Mouse (Mus musculus) forebrain, embryonic 16.5 days (tissue): ENCODE measurements at regions not wholly inside any gene's neighbourhood (a gene's known extent, or its start where the extent isn't known, plus 50 kb on each side); places are given as distances from the start of the nearest gene placed in this dataset.

Experiments
- ATAC-seq: fragments of 200-750 bp; cut with Nextera tagmentation; 2 replicates; pipeline ENCODE4 v1.8.0; 2017; ENCODE audit warnings: mild to moderate bottlenecking, moderate library complexity
- H3K27ac ChIP-seq: fragments of 300-500 bp; sonication (generic); 2 replicates; pipeline ENCODE4 v1.5.1; 2014; ENCODE audit warnings: low read length, control low read depth
- H3K27me3 ChIP-seq: fragments of 300-500 bp; sonication (generic); replicated peaks from 2 replicates; pipeline ENCODE4 v1.6.1; 2014; ENCODE audit warnings: low read length; ENCODE audit not compliant: control insufficient read depth, insufficient read depth
- H3K36me3 ChIP-seq: fragments of 300-500 bp; sonication (generic); 2 replicates; pipeline ENCODE4 v1.6.1; 2014; ENCODE audit not compliant: control insufficient read depth, insufficient read depth
- H3K4me1 ChIP-seq: fragments of 300-500 bp; sonication (generic); replicated peaks from 2 replicates; pipeline ENCODE4 v1.6.1; 2014; ENCODE audit warnings: low read length; ENCODE audit not compliant: control insufficient read depth, insufficient read depth
- H3K4me2 ChIP-seq: fragments of 300-500 bp; sonication (generic); 2 replicates; pipeline ENCODE4 v1.6.1; 2014; ENCODE audit warnings: mild to moderate bottlenecking, low read length, control low read depth
- H3K4me3 ChIP-seq: fragments of 300-500 bp; sonication (generic); replicated peaks from 2 replicates; pipeline ENCODE4 v1.5.1; 2014; ENCODE audit warnings: mild to moderate bottlenecking, low read length, control low read depth
- H3K9ac ChIP-seq: fragments of 300-500 bp; sonication (generic); replicated peaks from 2 replicates; pipeline ENCODE4 v1.6.1; 2014; ENCODE audit warnings: low read depth, low read length, control low read depth
- H3K9me3 ChIP-seq: fragments of 300-500 bp; sonication (generic); 2 replicates; pipeline ENCODE4 v1.6.1; 2016; ENCODE audit warnings: low read length; ENCODE audit not compliant: control insufficient read depth
- WGBS: fragments of 180-500 bp; shearing (Covaris S2); extraction: QIAGEN DNeasy Blood & Tissue Kit; methylation state at CpG from one replicate; pipeline ENCODE4 v1.1.7; 2014; 5-methylcytosine and 5-hydroxymethylcytosine counted together

DNA sequence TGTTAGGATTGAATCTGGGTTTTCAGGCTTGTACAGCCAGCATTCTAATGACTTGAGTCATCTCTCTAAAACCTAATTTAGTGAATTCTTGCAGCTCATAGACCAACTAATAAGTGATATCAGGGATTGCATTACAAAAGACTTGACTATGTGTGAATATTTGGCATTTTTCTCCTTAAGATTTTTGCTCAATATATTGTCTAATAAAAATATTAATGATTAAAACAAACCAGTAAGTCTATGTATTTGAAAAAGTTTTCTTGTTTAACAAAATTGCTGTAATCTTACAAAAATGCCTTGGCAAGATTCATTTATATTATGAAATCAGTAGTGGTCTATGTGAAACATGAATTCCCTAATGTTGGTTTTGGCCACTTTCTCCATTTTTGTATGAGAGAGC lies 183.7 kb upstream of the Tcf21 start:
- H3K9me3 ChIP-seq = no peaks in the 10 kb centered on the region
- no peak overlapping the region for H3K9ac ChIP-seq
- H3K4me3 ChIP-seq = no peak overlapping the region
- no peak for ATAC-seq
- no peaks in the 10 kb centered on the region; the same call in 1 of the 2 replicates for H3K4me1 ChIP-seq
- no peak overlapping the region for H3K27ac ChIP-seq
- H3K27me3 ChIP-seq = no peaks in the 10 kb centered on the region
- H3K4me2 ChIP-seq = no peak overlapping the region
- H3K36me3 ChIP-seq = no peaks in the 10 kb centered on the region

DNA sequence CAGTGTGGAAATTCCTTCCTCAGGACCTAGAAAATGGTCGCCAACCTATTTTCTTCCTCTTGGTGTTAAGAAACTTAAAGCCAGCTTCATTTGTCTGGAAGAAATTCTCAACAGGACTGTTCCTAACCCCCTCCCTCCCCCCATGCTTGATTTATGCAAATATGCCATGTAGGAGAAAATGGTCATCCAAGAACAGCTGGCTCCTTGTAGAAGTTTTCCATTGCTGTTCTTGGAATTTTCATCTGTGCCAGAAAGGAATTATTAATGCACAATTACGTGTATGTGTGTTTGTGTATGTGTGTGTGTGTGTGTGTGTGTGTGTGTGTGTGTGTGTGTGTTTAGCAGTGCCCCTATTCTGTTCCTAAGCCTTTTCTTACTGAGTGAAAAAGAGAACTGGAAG lies 178.6 kb upstream of the Tcf21 start:
- no peaks in the 10 kb centered on the region for H3K36me3 ChIP-seq
- H3K9ac ChIP-seq = no peak overlapping the region
- no peak overlapping the region for H3K4me3 ChIP-seq
- no peak overlapping the region for H3K4me2 ChIP-seq
- H3K27me3 ChIP-seq = no peaks in the 10 kb centered on the region
- ATAC-seq = no peak
- WGBS = 74% methylated on average over 2 of the region's 2 CpGs
- no peak overlapping the region for H3K27ac ChIP-seq
- no peaks in the 10 kb centered on the region; the same call in 1 of the 2 replicates for H3K4me1 ChIP-seq
- no peaks in the 10 kb centered on the region for H3K9me3 ChIP-seq

DNA sequence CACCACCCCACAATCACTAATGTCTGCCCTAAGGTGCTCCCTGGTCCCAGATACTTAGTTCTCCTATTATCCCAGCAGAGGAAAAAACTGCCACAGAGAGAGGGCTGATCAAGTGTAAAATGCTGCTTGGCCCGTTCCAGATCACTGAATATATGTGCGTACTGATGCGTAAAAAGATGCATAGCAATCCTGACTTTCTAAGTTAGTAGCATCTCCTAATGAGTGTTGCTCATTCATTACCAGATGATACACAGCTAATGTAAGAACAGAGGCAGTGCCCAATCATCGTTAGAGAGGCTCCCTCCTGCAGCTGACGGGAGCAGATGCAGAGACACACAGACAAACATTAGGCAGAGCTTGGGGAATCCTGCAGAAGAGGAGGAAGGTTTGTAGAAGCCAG lies 177.6 kb upstream of the Tcf21 start:
- no peaks in the 10 kb centered on the region for H3K27me3 ChIP-seq
- H3K4me1 ChIP-seq = no peaks in the 10 kb centered on the region
- H3K9me3 ChIP-seq = no peaks in the 10 kb centered on the region
- no peak overlapping the region for H3K4me3 ChIP-seq
- H3K9ac ChIP-seq = no peak overlapping the region
- H3K27ac ChIP-seq = no peak overlapping the region
- H3K4me2 ChIP-seq = no peak overlapping the region
- ATAC-seq = no peak
- 73% methylated on average over 5 of the region's 5 CpGs for WGBS
- no peaks in the 10 kb centered on the region for H3K36me3 ChIP-seq

DNA sequence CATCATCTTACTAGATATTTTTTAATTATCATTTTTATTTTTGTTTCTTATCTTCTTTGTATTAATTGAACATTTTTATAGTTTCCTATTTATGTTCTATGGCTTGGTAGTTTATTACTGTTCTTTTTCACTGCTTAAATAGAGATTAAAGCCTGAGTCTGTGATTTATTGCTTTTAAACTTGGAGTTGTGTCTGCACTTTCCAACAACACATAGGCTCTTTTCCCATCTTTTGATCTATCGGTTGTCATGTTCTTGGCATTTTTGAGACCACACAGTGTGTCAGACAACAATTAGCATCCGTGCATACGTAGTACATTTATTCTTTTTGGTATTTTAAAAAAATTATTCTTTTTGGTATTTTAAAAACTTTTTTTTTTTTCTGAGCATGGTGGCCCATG lies 173.2 kb upstream of the Tcf21 start:
- H3K4me1 ChIP-seq = no peaks in the 10 kb centered on the region
- H3K9me3 ChIP-seq = no peaks in the 10 kb centered on the region
- H3K4me3 ChIP-seq = no peak overlapping the region
- H3K27me3 ChIP-seq = no peaks in the 10 kb centered on the region
- H3K27ac ChIP-seq = no peak overlapping the region
- no peaks in the 10 kb centered on the region for H3K36me3 ChIP-seq
- H3K4me2 ChIP-seq = no peak overlapping the region
- H3K9ac ChIP-seq = no peak overlapping the region
- WGBS = 89% methylated on average over 3 of the region's 3 CpGs
- no peak for ATAC-seq

DNA sequence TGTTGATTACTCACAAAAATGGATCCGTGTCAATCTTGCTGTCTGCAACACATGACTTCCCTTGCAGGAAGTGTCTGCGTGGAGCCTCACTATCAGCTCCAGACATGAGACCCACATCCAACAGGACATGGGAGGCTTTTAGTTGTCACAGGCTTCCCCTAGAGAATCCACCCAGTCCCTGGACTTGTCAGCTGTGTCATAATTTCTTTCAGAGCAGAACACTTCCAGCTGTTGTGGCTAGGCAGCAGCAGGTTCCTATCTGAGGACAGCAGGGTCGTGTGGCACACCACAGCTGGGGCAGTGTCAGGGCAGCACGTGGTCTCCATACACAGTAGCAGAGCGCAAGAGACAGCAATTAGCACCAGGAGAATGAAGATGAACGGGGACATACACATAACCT lies 161.8 kb upstream of the Tcf21 start:
- Histone ChIP-seq H3K9me3 (no peaks in the 10 kb centered on the region), H3K36me3 (no peaks in the 10 kb centered on the region), H3K4me3 (no peak overlapping the region), H3K9ac (no peak overlapping the region), H3K4me1 (no peaks in the 10 kb centered on the region), H3K27ac (no peak overlapping the region), H3K27me3 (no peaks in the 10 kb centered on the region), H3K4me2 (no peak overlapping the region)
- ATAC-seq = no peak
- WGBS = 93% methylated on average over 6 of the region's 6 CpGs

DNA sequence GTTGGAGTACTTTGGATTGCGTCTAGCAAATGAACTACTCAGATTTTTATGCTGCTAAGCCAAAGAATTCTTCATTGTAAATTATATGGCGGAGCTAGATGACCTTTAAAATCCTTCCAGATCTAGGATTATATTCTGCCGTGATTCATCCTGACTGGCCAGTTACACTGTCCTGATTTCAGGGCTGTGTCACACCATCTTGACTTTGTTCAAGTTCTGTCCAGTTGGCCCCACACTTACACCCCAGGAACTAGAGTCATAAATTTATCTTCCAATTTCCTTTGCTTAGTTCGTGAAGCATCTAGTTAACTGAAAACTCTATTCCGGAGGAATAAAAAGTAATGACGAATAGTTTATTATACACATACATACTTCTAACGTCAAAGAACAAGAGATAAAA lies 158.5 kb upstream of the Tcf21 start:
- no peaks in the 10 kb centered on the region for H3K4me1 ChIP-seq
- ATAC-seq = no peak
- no peak overlapping the region for H3K4me2 ChIP-seq
- no peaks in the 10 kb centered on the region for H3K9me3 ChIP-seq
- no peak overlapping the region for H3K4me3 ChIP-seq
- H3K9ac ChIP-seq = no peak overlapping the region
- WGBS = 96% methylated on average over 7 of the region's 7 CpGs
- no peaks in the 10 kb centered on the region for H3K27me3 ChIP-seq
- no peaks in the 10 kb centered on the region for H3K36me3 ChIP-seq
- no peak overlapping the region for H3K27ac ChIP-seq

DNA sequence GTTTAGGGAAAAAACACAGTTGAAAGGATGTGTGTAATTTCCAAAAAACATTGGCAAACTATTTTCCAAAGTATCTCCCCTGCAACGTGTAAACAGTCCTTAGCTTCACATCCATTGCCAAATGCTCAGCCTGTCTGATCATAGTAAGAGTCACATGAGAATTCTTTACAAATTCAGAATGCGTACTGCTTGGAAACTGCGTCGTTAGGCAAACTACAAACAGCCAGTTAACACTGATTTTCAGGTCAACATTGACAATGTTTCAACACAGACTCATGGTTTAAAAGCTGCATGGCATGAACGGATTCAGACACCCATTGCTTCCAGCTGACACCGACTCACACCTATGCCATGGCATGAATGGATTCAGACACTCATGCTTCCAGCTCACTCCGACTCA lies 137.0 kb upstream of the Tcf21 start:
- no peak overlapping the region for H3K4me2 ChIP-seq
- no peak for ATAC-seq
- H3K27ac ChIP-seq = no peak overlapping the region
- H3K4me3 ChIP-seq = no peak overlapping the region
- H3K9ac ChIP-seq = no peak overlapping the region
- H3K27me3 ChIP-seq = no peaks in the 10 kb centered on the region
- no peaks in the 10 kb centered on the region for H3K9me3 ChIP-seq
- WGBS = 56% methylated on average over 7 of the region's 7 CpGs
- no peaks in the 10 kb centered on the region for H3K4me1 ChIP-seq
- H3K36me3 ChIP-seq = no peaks in the 10 kb centered on the region

DNA sequence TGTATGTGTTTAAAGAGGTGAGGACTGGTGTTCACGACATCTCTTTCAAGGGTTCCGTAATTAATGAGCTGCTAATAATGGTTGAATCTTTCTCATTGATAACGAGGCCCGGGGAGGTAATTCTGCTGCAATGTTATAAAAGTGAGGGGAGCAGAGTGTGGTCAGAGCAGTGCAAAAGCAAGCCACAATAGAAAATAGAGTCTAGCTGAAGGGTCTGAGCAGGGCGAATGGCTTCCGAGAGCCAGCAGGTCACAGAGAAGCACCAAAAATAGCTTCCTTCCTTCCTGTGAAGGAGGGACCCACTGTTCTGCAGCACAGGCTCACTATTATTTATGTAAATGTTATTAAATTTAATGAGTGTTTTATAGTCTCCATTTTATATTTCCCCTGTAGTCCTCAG lies 133.3 kb upstream of the Tcf21 start:
- H3K4me2 ChIP-seq = no peak overlapping the region
- H3K9me3 ChIP-seq = no peaks in the 10 kb centered on the region
- 33% methylated on average over 6 of the region's 6 CpGs for WGBS
- H3K36me3 ChIP-seq = no peaks in the 10 kb centered on the region
- H3K27me3 ChIP-seq = no peaks in the 10 kb centered on the region
- H3K4me3 ChIP-seq = no peak overlapping the region
- no peak for ATAC-seq
- no peak overlapping the region for H3K27ac ChIP-seq
- H3K4me1 ChIP-seq = no peaks in the 10 kb centered on the region
- no peak overlapping the region for H3K9ac ChIP-seq

DNA sequence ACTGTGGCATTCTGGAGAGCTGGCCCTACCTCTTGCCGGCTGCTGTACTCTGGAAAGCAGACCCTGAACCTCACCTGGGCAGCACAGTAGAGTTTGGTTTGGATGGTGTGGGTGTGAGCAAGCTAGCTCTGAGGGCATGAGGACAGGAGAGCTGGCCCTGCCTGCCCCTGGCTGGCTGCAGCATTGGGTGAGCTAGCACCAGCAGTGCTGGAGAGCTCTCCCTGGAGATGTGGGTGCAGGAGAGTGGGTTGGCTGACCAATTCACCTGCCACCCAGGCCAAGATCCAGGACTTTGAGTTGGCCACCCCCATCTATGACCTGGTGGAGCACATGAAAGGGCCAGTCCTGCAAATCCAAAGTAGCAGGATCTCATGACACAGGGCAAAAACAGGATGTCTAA lies 124.3 kb upstream of the Tcf21 start:
- Histone ChIP-seq H3K36me3 (no peaks in the 10 kb centered on the region), H3K9ac (no peak overlapping the region), H3K4me3 (no peak overlapping the region), H3K4me2 (no peak overlapping the region), H3K27me3 (no peaks in the 10 kb centered on the region), H3K9me3 (no peaks in the 10 kb centered on the region), H3K4me1 (no peaks in the 10 kb centered on the region), H3K27ac (no peak overlapping the region)
- WGBS = 100% methylated on average over 1 of the region's 1 CpGs
- ATAC-seq = no peak

DNA sequence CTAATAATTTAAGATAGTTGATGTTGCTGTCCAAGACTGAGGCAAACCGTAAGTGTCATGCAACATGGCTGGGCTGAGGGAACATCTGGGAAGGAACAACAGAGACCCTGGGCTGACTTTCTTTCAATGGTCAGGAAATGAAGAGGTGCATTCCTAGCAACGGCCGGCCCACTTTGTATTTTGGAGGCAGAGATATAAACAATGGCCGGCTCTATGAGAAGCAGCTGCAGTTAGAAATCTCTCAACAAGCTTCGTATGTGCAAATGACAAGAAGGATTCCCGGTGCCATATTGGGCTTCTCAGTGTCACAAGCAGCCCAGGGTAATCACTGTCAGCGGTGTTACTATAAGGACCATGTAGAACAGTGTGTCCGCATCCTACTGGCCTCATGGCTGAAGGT lies 108.0 kb upstream of the Tcf21 start:
- H3K4me2 ChIP-seq = no peak overlapping the region
- no peak overlapping the region for H3K9ac ChIP-seq
- no peak overlapping the region for H3K4me3 ChIP-seq
- H3K27ac ChIP-seq = no peak overlapping the region
- H3K36me3 ChIP-seq = no peaks in the 10 kb centered on the region
- no peaks in the 10 kb centered on the region for H3K4me1 ChIP-seq
- no peaks in the 10 kb centered on the region for H3K9me3 ChIP-seq
- no peaks in the 10 kb centered on the region for H3K27me3 ChIP-seq
- WGBS = 94% methylated on average over 8 of the region's 8 CpGs
- no peak for ATAC-seq
